Mouse (Mus musculus): ENCODE results near the gene Pde1c.

The Pde1c gene

GRCm38 (mm10) chr6:56068516-56068915 lies 500.4 kb downstream of the Pde1c start:
- no peak for DNase-seq (ENCODE audit: low spot score)

GRCm38 (mm10) chr6:56066632-56067282 lies 502.1 kb downstream of the Pde1c start:
- peak; percentile 51 for DNase-seq (ENCODE audit: low spot score)

- no peak for DNase-seq (ENCODE audit: low spot score)
Observed at GRCm38 (mm10) chr6:56063736-56064135, 505.2 kb downstream of the Pde1c start.

GRCm38 (mm10) chr6:56049104-56049503 lies 519.8 kb downstream of the Pde1c start:
- DNase-seq (ENCODE audit: low spot score): no peak

- DNase-seq (ENCODE audit: low spot score): no peak
Observed at GRCm38 (mm10) chr6:56048580-56048979, 520.3 kb downstream of the Pde1c start.

- DNase-seq (ENCODE audit: low spot score): no peak
Observed at GRCm38 (mm10) chr6:56044716-56045115, 524.2 kb downstream of the Pde1c start.

GRCm38 (mm10) chr6:56044270-56044669 lies 524.6 kb downstream of the Pde1c start:
- DNase-seq (ENCODE audit: low spot score): no peak

- DNase-seq (ENCODE audit: low spot score): no peak
Observed at GRCm38 (mm10) chr6:56039476-56040055, 529.3 kb downstream of the Pde1c start.

GRCm38 (mm10) chr6:56035054-56035453 lies 533.8 kb downstream of the Pde1c start:
- no peak for DNase-seq (ENCODE audit: low spot score)

GRCm38 (mm10) chr6:56032231-56032630 lies 536.7 kb downstream of the Pde1c start:
- no peak for DNase-seq (ENCODE audit: low spot score)

GRCm38 (mm10) chr6:56029986-56030385 lies 538.9 kb downstream of the Pde1c start:
- no peak for DNase-seq (ENCODE audit: low spot score)

- no peak for DNase-seq (ENCODE audit: low spot score)
Observed at GRCm38 (mm10) chr6:56027966-56028365, 540.9 kb downstream of the Pde1c start.

- DNase-seq (ENCODE audit: low spot score): no peak
Observed at GRCm38 (mm10) chr6:56027318-56027717, 541.6 kb downstream of the Pde1c start.

- DNase-seq (ENCODE audit: low spot score): peak; percentile 47
Observed at GRCm38 (mm10) chr6:56025533-56025932, 543.4 kb downstream of the Pde1c start.

Measured in testis, postnatal 10 days (tissue).